Mouse (Mus musculus): ENCODE measurements around the gene 1700001O22Rik.

1700001O22Rik gene

GRCm38 (mm10) chr2:30777266-30777665, 26.2 kb downstream of the 1700001O22Rik start:
- no peak for DNase-seq

- no peak for DNase-seq
Observed at GRCm38 (mm10) chr2:30775955-30776354, 27.5 kb downstream of the 1700001O22Rik start.

- DNase-seq = peak in 1 of 2 experiments; percentile 25
Observed at GRCm38 (mm10) chr2:30773313-30774005, 30.0 kb downstream of the 1700001O22Rik start.

GRCm38 (mm10) chr2:30772581-30773312, 30.7 kb downstream of the 1700001O22Rik start:
- peak in 1 of 2 experiments; percentile 21 for DNase-seq

- peak; percentile 73 for DNase-seq
Observed at GRCm38 (mm10) chr2:30771806-30772460, 31.5 kb downstream of the 1700001O22Rik start.

- peak in 1 of 2 experiments; percentile 45 for DNase-seq
Observed at GRCm38 (mm10) chr2:30771368-30771805, 32.1 kb downstream of the 1700001O22Rik start.

- peak in 1 of 2 experiments; percentile 27 for DNase-seq
Observed at GRCm38 (mm10) chr2:30769187-30769586, 34.3 kb downstream of the 1700001O22Rik start.

- no peak for DNase-seq
Observed at GRCm38 (mm10) chr2:30768529-30768928, 34.9 kb downstream of the 1700001O22Rik start.

- no peak for DNase-seq
Observed at GRCm38 (mm10) chr2:30767626-30768240, 35.7 kb downstream of the 1700001O22Rik start.

GRCm38 (mm10) chr2:30766446-30766845, 37.0 kb downstream of the 1700001O22Rik start:
- no peak for DNase-seq

GRCm38 (mm10) chr2:30760706-30761105, 42.8 kb downstream of the 1700001O22Rik start:
- DNase-seq = no peak

GRCm38 (mm10) chr2:30759858-30760547, 43.5 kb downstream of the 1700001O22Rik start:
- DNase-seq = no peak

GRCm38 (mm10) chr2:30759442-30759841, 44.0 kb downstream of the 1700001O22Rik start:
- DNase-seq = no peak

- DNase-seq = no peak
Observed at GRCm38 (mm10) chr2:30759088-30759374, 44.4 kb downstream of the 1700001O22Rik start.

GRCm38 (mm10) chr2:30758341-30759087, 44.9 kb downstream of the 1700001O22Rik start:
- peak; percentile 34 to 63 for DNase-seq

GRCm38 (mm10) chr2:30756962-30757715, 46.3 kb downstream of the 1700001O22Rik start:
- DNase-seq = no peak

GRCm38 (mm10) chr2:30755985-30756765, 47.3 kb downstream of the 1700001O22Rik start:
- no peak for DNase-seq

GRCm38 (mm10) chr2:30754831-30755230, 48.6 kb downstream of the 1700001O22Rik start:
- DNase-seq = no peak

- peak; percentile 24 to 26 for DNase-seq
Observed at GRCm38 (mm10) chr2:30753219-30753618, 50.2 kb downstream of the 1700001O22Rik start.

GRCm38 (mm10) chr2:30752471-30752870, 51.0 kb downstream of the 1700001O22Rik start:
- no peak for DNase-seq

Data from cerebellum, postnatal 25 days (tissue).